Mouse (Mus musculus): ENCODE measurements around the gene Cks1b. TPM values are rescaled to one million over a fixed set of nuclear protein-coding genes. Genes with fewer than 3 reads are reported as not detected.

Cks1b gene
- polyA plus RNA-seq, 1 experiment from 2014 or later: 589 TPM

GRCm38 (mm10) chr3:89408448-89408847, 9.7 kb downstream of the Cks1b start:
- no peaks in the 10 kb centered on the region for H3K9me3 ChIP-seq
- H3K4me3 ChIP-seq: 0 out of 2 replicates have a peak overlapping the region, but pooled peaks have one; percentile 12
- H3K4me1 ChIP-seq: peaks cover 7% of the 10 kb centered on the region
- DNase-seq (ENCODE audit: low spot score): no peak
- H3K36me3 ChIP-seq: peaks cover 52% of the 10 kb centered on the region
- no peaks in the 10 kb centered on the region for H3K27me3 ChIP-seq (ENCODE audit: insufficient read depth, poor library complexity, severe bottlenecking)
- WGBS: 53% methylated on average over 16 of the region's 16 CpGs
- no peak overlapping the region for H3K27ac ChIP-seq

- H3K9me3 ChIP-seq: no peaks in the 10 kb centered on the region
Measured at GRCm38 (mm10) chr3:89406887-89407286, 11.3 kb downstream of the Cks1b start.

GRCm38 (mm10) chr3:89402693-89403092, 15.5 kb downstream of the Cks1b start, which contains the start of gene Lenep:
TSS of gene Lenep (minus strand) at chr3:89402793.
- 76% methylated on average over 5 of the region's 5 CpGs for WGBS
- DNase-seq (ENCODE audit: low spot score): no peak
- no peak within 1 kb of the TSS for H3K27ac ChIP-seq
- no peak within 1 kb of the TSS for H3K4me3 ChIP-seq
- peaks cover 65% of the 10 kb centered on the region for H3K36me3 ChIP-seq
- no peaks in the 10 kb centered on the region for H3K4me1 ChIP-seq
- H3K9me3 ChIP-seq: no peaks in the 10 kb centered on the region
- H3K27me3 ChIP-seq (ENCODE audit: insufficient read depth, poor library complexity, severe bottlenecking): no peaks in the 10 kb centered on the region

More at GRCm38 (mm10) chr3:89406887-89407286, 11.3 kb downstream of the Cks1b start:
- Histone ChIP-seq H3K4me1 (peaks cover 7% of the 10 kb centered on the region), H3K27me3 (ENCODE audit: insufficient read depth, poor library complexity, severe bottlenecking) (no peaks in the 10 kb centered on the region), H3K27ac (no peak overlapping the region), H3K4me3 (no peak overlapping the region), H3K36me3 (peaks cover 61% of the 10 kb centered on the region)
- DNase-seq (ENCODE audit: low spot score): no peak
- WGBS: 91% methylated on average over 6 of the region's 6 CpGs

GRCm38 (mm10) chr3:89401329-89401728, 16.9 kb downstream of the Cks1b start:
- Histone ChIP-seq H3K27me3 (ENCODE audit: insufficient read depth, poor library complexity, severe bottlenecking) (no peaks in the 10 kb centered on the region), H3K27ac (no peak overlapping the region), H3K36me3 (peaks cover 56% of the 10 kb centered on the region), H3K9me3 (no peaks in the 10 kb centered on the region), H3K4me3 (no peak overlapping the region), H3K4me1 (peaks cover 7% of the 10 kb centered on the region)
- DNase-seq (ENCODE audit: low spot score): no peak
- 94% methylated on average over 7 of the region's 7 CpGs for WGBS

GRCm38 (mm10) chr3:89396654-89397005, 21.6 kb downstream of the Cks1b start:
- DNase-seq (ENCODE audit: low spot score): no peak
- Histone ChIP-seq H3K36me3 (peaks cover 15% of the 10 kb centered on the region), H3K27ac (peak overlapping the region; percentile 93), H3K4me1 (peaks cover 52% of the 10 kb centered on the region), H3K27me3 (ENCODE audit: insufficient read depth, poor library complexity, severe bottlenecking) (no peaks in the 10 kb centered on the region; the same call in 1 of the 2 replicates), H3K4me3 (peak overlapping the region; percentile 79), H3K9me3 (no peaks in the 10 kb centered on the region)
- WGBS: 0% methylated on average over 4 of the region's 4 CpGs

- Histone ChIP-seq H3K27me3 (ENCODE audit: insufficient read depth, poor library complexity, severe bottlenecking) (no peaks in the 10 kb centered on the region; the same call in 1 of the 2 replicates), H3K36me3 (peaks cover 9% of the 10 kb centered on the region; the same call in 1 of the 2 replicates), H3K27ac (peak overlapping the region; percentile 93), H3K4me3 (peak overlapping the region; percentile 79), H3K4me1 (peaks cover 58% of the 10 kb centered on the region), H3K9me3 (no peaks in the 10 kb centered on the region)
- peak; percentile 91 for DNase-seq (ENCODE audit: low spot score)
- WGBS: under 1% methylated on average over 43 of the region's 44 CpGs
Measured at GRCm38 (mm10) chr3:89395806-89396653, 22.2 kb downstream of the Cks1b start.

GRCm38 (mm10) chr3:89395419-89395805, 22.8 kb downstream of the Cks1b start:
- Histone ChIP-seq H3K4me3 (peak overlapping the region; percentile 79), H3K9me3 (no peaks in the 10 kb centered on the region), H3K27ac (peak overlapping the region; percentile 93), H3K36me3 (peaks cover 8% of the 10 kb centered on the region; the same call in 1 of the 2 replicates), H3K4me1 (peaks cover 64% of the 10 kb centered on the region), H3K27me3 (ENCODE audit: insufficient read depth, poor library complexity, severe bottlenecking) (peaks cover 5% of the 10 kb centered on the region; the same call in 1 of the 2 replicates)
- 2% methylated on average over 10 of the region's 10 CpGs for WGBS
- no peak for DNase-seq (ENCODE audit: low spot score)

GRCm38 (mm10) chr3:89394894-89395256, 23.3 kb downstream of the Cks1b start:
- WGBS: under 1% methylated on average over 10 of the region's 12 CpGs
- H3K27ac ChIP-seq: peak overlapping the region; percentile 93
- DNase-seq (ENCODE audit: low spot score): peak; percentile 94

GRCm38 (mm10) chr3:89394006-89394893, 23.9 kb downstream of the Cks1b start, which contains the start of gene Zbtb7b:
TSS of gene Zbtb7b (minus strand) at chr3:89394776.
- DNase-seq (ENCODE audit: low spot score): peak; percentile 91
- peaks cover 2% of the 10 kb centered on the region; the same call in 1 of the 2 replicates for H3K36me3 ChIP-seq

More at GRCm38 (mm10) chr3:89394894-89395256, 23.3 kb downstream of the Cks1b start:
- H3K9me3 ChIP-seq: no peaks in the 10 kb centered on the region
- peaks cover 5% of the 10 kb centered on the region; the same call in 1 of the 2 replicates for H3K27me3 ChIP-seq (ENCODE audit: insufficient read depth, poor library complexity, severe bottlenecking)
- peak overlapping the region; percentile 79 for H3K4me3 ChIP-seq
- peaks cover 6% of the 10 kb centered on the region; the same call in 1 of the 2 replicates for H3K36me3 ChIP-seq
- peaks cover 70% of the 10 kb centered on the region for H3K4me1 ChIP-seq

GRCm38 (mm10) chr3:89393605-89394004, 24.6 kb downstream of the Cks1b start:
- peaks cover 5% of the 10 kb centered on the region; the same call in 1 of the 2 replicates for H3K27me3 ChIP-seq (ENCODE audit: insufficient read depth, poor library complexity, severe bottlenecking)
- H3K4me3 ChIP-seq: peak overlapping the region; percentile 79
- peak; percentile 99 for DNase-seq (ENCODE audit: low spot score)
- H3K4me1 ChIP-seq: peaks cover 78% of the 10 kb centered on the region
- H3K27ac ChIP-seq: peak overlapping the region; percentile 93
- no peaks in the 10 kb centered on the region for H3K9me3 ChIP-seq
- no peaks in the 10 kb centered on the region for H3K36me3 ChIP-seq
- WGBS: 0% methylated on average over 15 of the region's 15 CpGs

More at GRCm38 (mm10) chr3:89394006-89394893, 23.9 kb downstream of the Cks1b start, which contains the start of gene Zbtb7b:
- Histone ChIP-seq H3K27me3 (ENCODE audit: insufficient read depth, poor library complexity, severe bottlenecking) (peaks cover 5% of the 10 kb centered on the region; the same call in 1 of the 2 replicates), H3K4me3 (peak within 1 kb of the TSS; percentile 79), H3K9me3 (no peaks in the 10 kb centered on the region), H3K27ac (peak within 1 kb of the TSS; percentile 93), H3K4me1 (peaks cover 71% of the 10 kb centered on the region)
- whole genome bisulfite sequencing: under 1% methylated on average over 38 of the region's 42 CpGs

- H3K36me3 ChIP-seq: no peaks in the 10 kb centered on the region
- peaks cover 5% of the 10 kb centered on the region; the same call in 1 of the 2 replicates for H3K27me3 ChIP-seq (ENCODE audit: insufficient read depth, poor library complexity, severe bottlenecking)
- WGBS: under 1% methylated on average over 24 of the region's 24 CpGs
- no peaks in the 10 kb centered on the region for H3K9me3 ChIP-seq
- H3K4me1 ChIP-seq: peaks cover 85% of the 10 kb centered on the region
- peak overlapping the region; percentile 93 for H3K27ac ChIP-seq
- DNase-seq (ENCODE audit: low spot score): no peak
- H3K4me3 ChIP-seq: peak overlapping the region; percentile 79
Measured at GRCm38 (mm10) chr3:89392871-89393311, 25.3 kb downstream of the Cks1b start.
